Comparison of ENCODE assay signal across 8 mouse cellular contexts in the genomic region with DNA sequence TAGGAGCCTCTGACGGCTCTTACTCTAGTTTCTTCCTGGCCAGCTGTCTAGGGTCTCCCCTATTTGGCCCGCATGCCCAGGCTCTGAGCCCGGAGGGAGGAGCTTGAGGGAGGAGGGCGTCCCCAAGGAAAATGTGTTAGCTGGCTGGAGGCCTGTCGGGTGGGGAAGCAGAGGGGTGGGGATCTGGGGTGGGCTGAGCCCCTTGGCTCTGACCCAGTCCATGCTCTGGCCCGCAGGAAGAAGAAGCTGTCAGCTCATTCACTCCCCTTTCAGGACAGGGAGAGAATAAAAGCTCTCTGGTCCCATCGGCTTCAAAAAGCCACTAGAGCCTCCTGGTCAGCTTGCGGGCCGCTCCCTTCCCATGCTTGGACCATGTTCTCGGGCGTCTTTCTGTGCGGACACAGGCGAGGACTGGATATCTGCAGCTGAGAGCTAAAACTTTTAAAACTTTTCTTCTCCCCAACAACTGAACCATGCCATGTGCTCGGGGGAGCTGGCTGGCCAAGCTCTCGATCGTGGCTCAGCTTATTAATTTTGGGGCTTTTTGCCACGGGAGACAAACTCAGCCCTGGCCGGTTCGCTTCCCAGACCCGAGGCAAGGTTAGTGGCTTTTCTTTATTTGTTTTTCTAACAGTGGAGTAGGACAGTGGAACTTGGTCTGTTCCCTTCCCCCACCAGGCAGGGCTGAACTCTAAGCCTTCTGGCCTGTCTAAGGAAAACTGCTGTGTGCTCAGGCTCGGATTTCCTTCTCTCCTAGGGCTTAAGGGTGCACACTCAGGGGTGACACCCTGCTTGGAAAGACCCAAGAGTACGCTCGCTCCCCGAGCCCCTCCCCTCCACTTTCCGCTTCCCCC. TPM values are rescaled to one million over a fixed set of nuclear protein-coding genes. Genes with fewer than 3 reads are reported as not detected.
DNase-seq lines count a peak whose midpoint lies in the region; ATAC-seq and TF ChIP-seq lines count a peak whose summit lies in the region.

Adamts12 (plus strand) TSS at position 233 of the 854 bp plus-strand sequence.

- under 1% methylated on average over 25 of the region's 25 CpGs for WGBS in embryonic facial prominence, embryonic 15.5 days
- 1% methylated on average over 25 of the region's 25 CpGs for WGBS in heart, embryonic 15.5 days
- 2% methylated on average over 25 of the region's 25 CpGs for WGBS in kidney, postnatal 0 days
- WGBS in stomach, embryonic 14.5 days: 1% methylated on average over 25 of the region's 25 CpGs

- H3K4me1 ChIP-seq in embryonic facial prominence, embryonic 15.5 days: peaks cover 25% of the 10 kb centered on the region
- peaks cover 9% of the 10 kb centered on the region for H3K4me1 ChIP-seq in heart, embryonic 15.5 days (replicated peaks)
- peaks cover 17% of the 10 kb centered on the region; the same call in 1 of the 2 replicates for H3K4me1 ChIP-seq in kidney, postnatal 0 days (replicated peaks; ENCODE audit: insufficient read depth, low read length)
- H3K4me1 ChIP-seq in stomach, embryonic 14.5 days (ENCODE audit: control insufficient read depth, insufficient read depth, low read length): peaks cover 5% of the 10 kb centered on the region; the same call in 1 of the 2 replicates

- peak; percentile 48 to 66 for DNase-seq in cerebellum, postnatal 10 days
- no peak for DNase-seq in cerebellum, adult 11 months
- peak; percentile 92 for DNase-seq in kidney, postnatal 0 days (ENCODE audit: low spot score)
- DNase-seq in lung, postnatal 25 days (ENCODE audit: low spot score): peak; percentile 31
- no peak for DNase-seq in thymus, postnatal 0 days (ENCODE audit: low spot score)

- H3K27me3 ChIP-seq in embryonic facial prominence, embryonic 15.5 days: no peaks in the 10 kb centered on the region
- no peaks in the 10 kb centered on the region for H3K27me3 ChIP-seq in heart, embryonic 15.5 days
- no peaks in the 10 kb centered on the region for H3K27me3 ChIP-seq in kidney, postnatal 0 days (ENCODE audit: insufficient read depth, low read length)
- H3K27me3 ChIP-seq in stomach, embryonic 14.5 days (ENCODE audit: control insufficient read depth, insufficient read depth, low read length): no peaks in the 10 kb centered on the region

- no peaks in the 10 kb centered on the region for H3K9me3 ChIP-seq in embryonic facial prominence, embryonic 15.5 days (replicated peaks)
- no peaks in the 10 kb centered on the region for H3K9me3 ChIP-seq in heart, embryonic 15.5 days (replicated peaks)
- no peaks in the 10 kb centered on the region for H3K9me3 ChIP-seq in kidney, postnatal 0 days (replicated peaks; ENCODE audit: low read length)
- no peaks in the 10 kb centered on the region for H3K9me3 ChIP-seq in stomach, embryonic 14.5 days (ENCODE audit: control insufficient read depth, low read depth, low read length)

- TF ChIP-seq CTCF in kidney, postnatal 0 days (IDR thresholded peaks at IDR 0.05; ENCODE audit: low read depth): no peak

- H3K27ac ChIP-seq in embryonic facial prominence, embryonic 15.5 days (replicated peaks): peak within 1 kb of the TSS; percentile 96
- peak within 1 kb of the TSS; percentile 73 for H3K27ac ChIP-seq in heart, embryonic 15.5 days
- peak within 1 kb of the TSS; percentile 92 for H3K27ac ChIP-seq in kidney, postnatal 0 days
- peak within 1 kb of the TSS; percentile 94 for H3K27ac ChIP-seq in stomach, embryonic 14.5 days (ENCODE audit: low read length)

- peak; percentile 86 for ATAC-seq in embryonic facial prominence, embryonic 15.5 days (ENCODE audit: insufficient number of reproducible peaks, low FRiP score, low TSS enrichment, low read depth)
- peak; percentile 84 for ATAC-seq in heart, embryonic 15.5 days (replicated peaks; ENCODE audit: insufficient number of reproducible peaks, insufficient read depth, low FRiP score, low read depth)
- ATAC-seq in kidney, postnatal 0 days (replicated peaks; ENCODE audit: low FRiP score, low read depth): peak; percentile 83
- peak; percentile 87 for ATAC-seq in stomach, embryonic 14.5 days (ENCODE audit: insufficient number of reproducible peaks, insufficient read depth, low FRiP score, low read depth)

- H3K9ac ChIP-seq in embryonic facial prominence, embryonic 15.5 days: peak within 1 kb of the TSS; percentile 35
- H3K9ac ChIP-seq in heart, embryonic 15.5 days: peak within 1 kb of the TSS; percentile 54
- peak within 1 kb of the TSS; percentile 61 for H3K9ac ChIP-seq in kidney, postnatal 0 days (ENCODE audit: low read depth, low read length)
- H3K9ac ChIP-seq in stomach, embryonic 14.5 days (replicated peaks; ENCODE audit: low read depth, low read length): peak within 1 kb of the TSS; percentile 42

- peak within 1 kb of the TSS; percentile 51 for H3K4me3 ChIP-seq in embryonic facial prominence, embryonic 15.5 days (replicated peaks)
- peak within 1 kb of the TSS; percentile 54 for H3K4me3 ChIP-seq in heart, embryonic 15.5 days
- H3K4me3 ChIP-seq in kidney, postnatal 0 days (replicated peaks; ENCODE audit: low read depth, low read length): peak within 1 kb of the TSS; percentile 44
- peak within 1 kb of the TSS; percentile 40 for H3K4me3 ChIP-seq in stomach, embryonic 14.5 days (ENCODE audit: low read depth, low read length)

- H3K36me3 ChIP-seq in embryonic facial prominence, embryonic 15.5 days: no peaks in the 10 kb centered on the region
- H3K36me3 ChIP-seq in heart, embryonic 15.5 days: no peaks in the 10 kb centered on the region
- H3K36me3 ChIP-seq in kidney, postnatal 0 days (ENCODE audit: insufficient read depth, low read length): no peaks in the 10 kb centered on the region
- H3K36me3 ChIP-seq in stomach, embryonic 14.5 days (ENCODE audit: control insufficient read depth, insufficient read depth, low read length): no peaks in the 10 kb centered on the region

- peak within 1 kb of the TSS; percentile 65 for H3K4me2 ChIP-seq in embryonic facial prominence, embryonic 15.5 days (replicated peaks)
- peak within 1 kb of the TSS; percentile 67 for H3K4me2 ChIP-seq in heart, embryonic 15.5 days
- H3K4me2 ChIP-seq in kidney, postnatal 0 days (ENCODE audit: low read length): peak within 1 kb of the TSS; percentile 75
- H3K4me2 ChIP-seq in stomach, embryonic 14.5 days (replicated peaks; ENCODE audit: low read depth, low read length): peak within 1 kb of the TSS; percentile 82

RNA-seq across cellular contexts. Expression of gene Adamts12, which starts in this region (rescaled TPM):
- polyA plus RNA-seq in embryonic facial prominence, embryonic 15.5 days (2015; fragmentation: Nextera tagmentation; extraction: Ambion mirVana): 8.7 and 9.2 TPM in 2 replicates
- 1.7 and 2.0 TPM in 2 replicates for polyA plus RNA-seq in heart, embryonic 15.5 days (2015; fragmentation: Nextera tagmentation; extraction: Ambion mirVana)
- polyA plus RNA-seq in kidney, postnatal 0 days (2015; fragmentation: Nextera tagmentation; extraction: Ambion mirVana): 1.6 and 2.1 TPM in 2 replicates
- 5.1 and 5.5 TPM in 2 replicates for polyA plus RNA-seq in stomach, embryonic 14.5 days (2014; fragmentation: Nextera tagmentation; extraction: Ambion mirVana)
- polyA plus RNA-seq in thymus, postnatal 0 days (2015; fragmentation: Nextera tagmentation; extraction: Ambion mirVana): 0.39 and 0.48 TPM in 2 replicates

Comparison
In these comparisons a context has a peak if more than half of its experiments do, and no peak if none do; other contexts are left out.
1. DNase-seq: peak in cerebellum, postnatal 10 days (2 of 2), kidney, postnatal 0 days (single experiment) and lung, postnatal 25 days (single experiment); none in cerebellum, adult 11 months (single experiment) and thymus, postnatal 0 days (single experiment).
2. Peak in every context shown above with its lines, with median percentiles within 50 percentile points of each other: ATAC-seq, H3K27ac ChIP-seq, H3K4me2 ChIP-seq, H3K4me3 ChIP-seq and H3K9ac ChIP-seq.